Mouse (Mus musculus) Patski (cell line): ENCODE data around the gene Slc35f6. TPM values are rescaled to one million over a fixed set of nuclear protein-coding genes. Genes with fewer than 3 reads are reported as not detected.

Experiments used
- ATAC-seq: fragments of 100-300 bp; one replicate; pipeline ENCODE4 v1.8.0; 2021
- CTCF ChIA-PET: fragments of 350-600 bp; sonication (Branson Sonifier 250); formaldehyde crosslinking; loops from one replicate; lab custom pipeline; 2022; ENCODE audit warnings: inconsistent platforms; lab: Charles Lee
- POLR2A ChIA-PET: fragments of 350-600 bp; sonication (Branson Sonifier 250); formaldehyde crosslinking; loops from one replicate; lab custom pipeline; 2022; ENCODE audit warnings: antibody characterized with exemption, inconsistent platforms; lab: Charles Lee
- DNase-seq: peaks from one replicate; pipeline ENCODE4 v3.0.0-alpha.2; 2011; ENCODE audit warnings: low read depth, low spot score
- H3K27me3 ChIP-seq: fragments of 371-371 bp; one replicate; pipeline ENCODE4 v1.5.1; 2021
- CTCF ChIP-seq: fragments of 100-300 bp; IDR thresholded peaks from one replicate; pipeline ENCODE4 v1.5.1; 2021
- in situ Hi-C: fragments of 300-500 bp; cut with MboI; formaldehyde crosslinking; loops from 3 replicates; pipeline ENCODE4 v1.11.1; 2018; ENCODE audit warnings: low pct_unique_long_range_greater_than_20kb, mixed read lengths
- polyA plus RNA-seq: library from polyadenylated mRNA; unstranded; gene quantifications from one replicate; pipeline ENCODE4 v1.2.3, GENCODE M21; 2021

Slc35f6 gene
- polyA plus RNA-seq, 1 experiment from 2014 or later, result 49.7 TPM

DNA sequence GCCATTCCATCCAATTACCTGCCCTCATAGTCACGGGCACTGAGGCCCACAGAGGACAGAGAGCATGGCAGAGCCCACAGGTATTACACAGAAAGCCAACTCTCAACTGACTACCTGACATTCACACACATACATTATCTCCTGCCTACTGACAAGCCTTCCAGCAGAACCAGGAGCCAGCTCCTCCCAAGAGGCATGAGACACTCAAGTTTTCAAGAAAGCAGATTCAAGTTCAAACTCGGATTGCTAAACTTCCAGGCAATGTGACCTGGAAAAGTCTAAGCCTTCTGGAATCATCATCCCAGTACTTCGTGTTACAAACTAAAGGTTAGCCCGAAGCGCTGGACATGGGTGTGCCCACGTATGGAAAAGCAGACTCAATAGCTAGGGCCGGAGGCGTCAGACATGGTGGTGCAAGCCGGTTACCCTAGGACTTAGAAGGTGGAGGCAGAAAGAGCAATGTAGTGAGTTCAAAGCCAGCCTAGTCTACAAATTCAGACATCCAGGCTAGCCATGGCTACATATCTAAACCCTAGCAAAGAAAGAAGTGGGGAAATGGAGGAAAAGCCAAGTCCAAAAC, 26.4 kb upstream of the Slc35f6 start:
- DNase-seq (no peak), ATAC-seq (no peak)
- H3K27me3 ChIP-seq, result peaks cover 32% of the 10 kb centered on the region
- ChIA-PET CTCF (no interaction called here), POLR2A (no interaction called here)
- in situ Hi-C loops, result no loop called here
- TF ChIP-seq CTCF, result no peak

DNA sequence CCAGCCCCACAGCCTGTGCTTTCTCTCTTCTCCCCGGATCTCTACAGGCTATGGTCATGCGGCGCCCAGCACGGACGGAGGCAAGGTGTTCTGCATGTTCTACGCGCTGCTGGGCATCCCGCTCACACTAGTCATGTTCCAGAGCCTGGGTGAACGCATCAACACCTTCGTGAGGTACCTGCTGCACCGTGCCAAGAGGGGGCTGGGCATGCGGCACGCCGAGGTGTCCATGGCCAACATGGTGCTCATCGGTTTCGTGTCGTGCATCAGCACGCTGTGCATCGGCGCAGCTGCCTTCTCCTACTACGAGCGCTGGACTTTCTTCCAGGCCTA, 25.9 kb upstream of the Slc35f6 start:
- ATAC-seq (no peak), DNase-seq (no peak)
- peaks cover 32% of the 10 kb centered on the region for H3K27me3 ChIP-seq
- TF ChIP-seq CTCF, result no peak
- CTCF ChIA-PET, result no interaction called here
- in situ Hi-C loops, result no loop called here
- POLR2A ChIA-PET, result no interaction called here

DNA sequence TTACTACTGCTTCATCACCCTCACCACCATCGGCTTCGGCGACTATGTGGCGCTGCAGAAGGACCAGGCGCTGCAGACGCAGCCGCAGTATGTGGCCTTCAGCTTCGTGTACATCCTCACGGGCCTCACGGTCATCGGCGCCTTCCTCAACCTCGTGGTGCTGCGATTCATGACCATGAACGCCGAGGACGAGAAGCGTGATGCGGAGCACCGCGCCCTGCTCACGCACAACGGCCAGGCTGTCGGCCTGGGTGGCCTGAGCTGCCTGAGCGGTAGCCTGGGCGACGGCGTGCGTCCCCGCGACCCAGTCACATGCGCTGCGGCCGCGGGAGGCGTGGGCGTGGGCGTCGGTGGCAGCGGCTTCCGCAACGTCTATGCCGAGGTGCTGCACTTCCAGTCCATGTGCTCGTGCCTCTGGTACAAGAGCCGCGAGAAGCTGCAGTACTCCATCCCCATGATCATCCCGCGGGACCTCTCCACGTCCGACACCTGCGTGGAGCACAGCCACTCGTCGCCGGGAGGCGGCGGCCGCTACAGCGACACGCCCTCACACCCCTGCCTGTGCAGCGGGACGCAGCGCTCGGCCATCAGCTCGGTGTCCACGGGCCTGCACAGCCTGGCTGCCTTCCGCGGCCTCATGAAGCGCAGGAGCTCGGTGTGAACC, 25.4 kb upstream of the Slc35f6 start:
- ATAC-seq (no peak), DNase-seq (no peak)
- peaks cover 32% of the 10 kb centered on the region for H3K27me3 ChIP-seq
- TF ChIP-seq CTCF, result no peak
- ChIA-PET POLR2A (no interaction called here), CTCF (no interaction called here)
- in situ Hi-C loops, result no loop called here

DNA sequence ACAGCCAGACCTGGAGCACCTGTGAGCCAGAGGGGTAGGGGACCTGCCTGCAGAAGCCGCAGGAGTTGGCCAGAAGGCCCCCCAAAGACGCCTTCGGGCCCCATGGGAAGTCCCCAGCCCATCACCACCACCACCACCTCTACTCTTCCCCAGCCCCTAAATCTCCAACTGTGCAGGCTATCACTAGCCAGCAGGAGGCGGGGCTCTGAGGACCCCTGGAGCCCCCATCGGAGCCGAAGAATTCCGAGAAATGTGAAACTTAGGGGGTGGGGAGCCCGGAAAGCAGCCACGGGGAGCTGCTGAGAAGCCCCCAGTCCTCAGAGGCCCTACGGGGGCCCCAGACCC, 24.9 kb upstream of the Slc35f6 start:
- H3K27me3 ChIP-seq, result peaks cover 31% of the 10 kb centered on the region
- POLR2A ChIA-PET, result no interaction called here
- DNase-seq, result no peak
- in situ Hi-C loops, result no loop called here
- no peak for ATAC-seq
- CTCF ChIA-PET, result no interaction called here
- no peak for TF ChIP-seq CTCF

DNA sequence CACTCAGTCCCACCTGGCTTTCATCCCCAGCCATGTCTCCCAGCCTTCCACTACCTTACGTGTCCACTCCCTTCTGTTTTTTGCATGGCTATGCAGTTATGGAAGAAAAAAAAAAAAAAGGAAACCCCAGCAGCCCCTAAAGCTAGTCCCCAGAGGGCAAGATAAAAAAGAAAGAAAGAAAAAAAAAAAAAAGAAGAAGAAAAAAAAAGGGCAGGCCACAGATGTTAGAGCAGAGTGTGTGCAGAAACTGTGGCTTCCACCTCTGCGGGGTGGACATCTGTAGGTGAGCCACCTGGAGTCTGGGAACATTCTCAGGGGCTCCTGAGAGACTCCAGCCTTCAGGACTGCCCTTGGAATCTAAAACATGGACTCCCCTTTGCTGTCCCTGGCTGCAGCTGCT, 24.4 kb upstream of the Slc35f6 start:
- no peak for TF ChIP-seq CTCF
- in situ Hi-C loops, result no loop called here
- DNase-seq (no peak), ATAC-seq (no peak)
- CTCF ChIA-PET, result no interaction called here
- POLR2A ChIA-PET, result no interaction called here
- H3K27me3 ChIP-seq, result peaks cover 30% of the 10 kb centered on the region

DNA sequence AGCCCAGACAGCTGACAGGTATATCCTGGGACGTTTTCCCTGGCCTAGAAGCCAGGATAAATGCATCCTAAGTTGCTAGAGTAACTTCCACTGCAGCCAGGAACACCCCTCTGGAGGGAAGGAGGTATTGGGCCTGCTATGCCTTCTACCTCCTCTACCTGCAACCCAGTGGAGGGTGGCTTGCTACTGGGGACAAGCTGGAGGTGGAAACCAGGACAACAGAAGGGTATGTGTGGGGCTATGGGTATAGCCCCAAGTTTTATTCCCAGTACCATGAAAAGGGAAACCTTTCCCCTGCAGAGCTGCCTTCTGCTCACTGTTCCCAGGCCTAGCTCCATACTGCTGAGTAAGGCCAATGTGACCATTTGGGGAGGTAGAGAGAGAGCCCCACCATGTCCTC, 23.4 kb upstream of the Slc35f6 start:
- in situ Hi-C loops, result no loop called here
- DNase-seq, result no peak
- peaks cover 34% of the 10 kb centered on the region for H3K27me3 ChIP-seq
- CTCF ChIA-PET, result no interaction called here
- POLR2A ChIA-PET, result no interaction called here
- no peak for TF ChIP-seq CTCF
- ATAC-seq, result no peak

DNA sequence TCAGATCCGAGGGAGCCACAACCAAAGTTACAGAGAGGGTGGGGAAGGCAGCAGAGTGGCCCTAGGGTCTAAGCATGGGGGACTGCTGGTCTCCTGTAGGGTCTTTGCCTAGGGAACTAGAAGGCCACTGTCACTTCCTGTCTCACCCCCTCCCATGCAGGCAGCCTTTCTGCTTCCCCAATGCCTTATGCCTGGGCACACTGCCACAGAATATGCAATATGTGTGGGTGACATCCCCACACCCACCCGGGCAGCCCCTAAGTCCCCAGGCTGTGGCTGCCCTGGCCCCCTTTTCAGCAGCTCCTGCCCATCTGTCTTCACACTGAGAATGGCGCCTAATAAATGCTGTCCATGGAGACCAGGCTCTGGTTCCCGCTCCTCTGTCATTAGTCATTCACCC, 22.8 kb upstream of the Slc35f6 start:
- in situ Hi-C loops, result loop anchor here (5.0 kb wide), 1 partner anchor 418 kb away; the partner anchor contains the start of gene Adgrf3
- TF ChIP-seq CTCF, result no peak
- ChIA-PET POLR2A (no interaction called here), CTCF (no interaction called here)
- DNase-seq (no peak), ATAC-seq (no peak)
- peaks cover 39% of the 10 kb centered on the region for H3K27me3 ChIP-seq

DNA sequence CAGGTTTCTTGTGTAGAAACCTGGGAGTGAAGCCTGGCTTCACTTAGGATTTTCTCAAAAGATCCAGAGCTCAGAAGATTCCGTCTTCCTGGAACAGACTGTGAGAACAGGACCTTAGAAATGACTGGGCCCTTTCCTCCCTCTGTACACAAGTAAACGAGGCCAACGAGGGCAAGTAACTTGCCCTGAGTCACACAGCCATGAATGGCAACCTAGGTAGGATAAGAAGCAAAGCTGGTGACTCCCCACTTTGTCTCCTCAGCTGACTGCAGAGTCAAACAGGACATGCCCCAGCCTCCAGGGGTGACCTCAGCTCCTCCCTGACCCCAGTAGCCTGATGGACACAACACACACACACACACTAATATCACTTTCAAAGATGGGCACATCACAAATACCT, 22.4 kb upstream of the Slc35f6 start:
- DNase-seq (no peak), ATAC-seq (no peak)
- in situ Hi-C loops, result loop anchor here (5.0 kb wide), 1 partner anchor 418 kb away; the partner anchor contains the start of gene Adgrf3
- TF ChIP-seq CTCF, result no peak
- ChIA-PET POLR2A (no interaction called here), CTCF (no interaction called here)
- H3K27me3 ChIP-seq, result peaks cover 42% of the 10 kb centered on the region

DNA sequence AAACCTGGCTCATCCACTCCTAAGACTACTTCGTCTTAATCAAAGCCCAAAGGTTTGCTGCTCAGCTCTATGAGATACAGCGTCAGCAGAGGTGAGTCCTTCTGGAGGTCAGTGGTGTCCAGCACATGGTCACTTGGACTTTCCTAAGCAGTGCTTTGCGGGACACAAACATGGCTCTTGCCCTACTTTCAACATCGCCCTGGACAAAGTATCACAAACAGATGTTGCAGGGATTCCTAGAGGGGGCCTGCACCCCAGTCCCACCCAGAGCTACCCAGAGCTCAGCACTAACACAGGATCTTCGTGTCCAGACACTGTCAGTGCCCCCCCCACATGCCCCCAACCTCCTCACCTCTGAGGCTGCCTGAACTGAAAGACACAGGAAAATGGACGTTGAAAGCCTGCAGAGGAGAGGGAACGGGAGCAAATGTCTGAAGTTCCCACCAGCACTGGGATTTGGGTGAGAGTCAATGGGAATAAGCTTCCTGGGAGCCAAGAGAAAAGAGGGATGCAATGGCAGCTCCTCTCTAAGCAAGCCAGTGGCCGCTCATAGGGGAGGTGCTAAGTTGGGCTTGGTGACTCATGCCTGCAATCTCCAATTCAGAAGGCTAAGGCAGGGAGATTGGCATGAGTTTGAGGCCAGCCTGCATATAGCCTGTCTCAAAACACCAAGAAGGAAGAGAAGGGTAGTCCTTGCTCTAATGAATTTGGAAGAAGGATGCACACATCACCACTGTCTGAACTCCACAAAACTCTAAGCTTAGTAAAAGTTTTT, 21.2 kb upstream of the Slc35f6 start:
- CTCF ChIA-PET, result interaction anchor here (0.9 kb wide), 1 partner anchor 11 kb away, joined by 5 read pairs; no protein-coding TSS in a partner anchor
- DNase-seq, result no peak
- in situ Hi-C loops, result loop anchor here (5.0 kb wide), 1 partner anchor 419 kb away; the partner anchor contains the start of gene Adgrf3
- H3K27me3 ChIP-seq, result peaks cover 47% of the 10 kb centered on the region
- POLR2A ChIA-PET, result no interaction called here
- no peak for TF ChIP-seq CTCF
- no peak for ATAC-seq

DNA sequence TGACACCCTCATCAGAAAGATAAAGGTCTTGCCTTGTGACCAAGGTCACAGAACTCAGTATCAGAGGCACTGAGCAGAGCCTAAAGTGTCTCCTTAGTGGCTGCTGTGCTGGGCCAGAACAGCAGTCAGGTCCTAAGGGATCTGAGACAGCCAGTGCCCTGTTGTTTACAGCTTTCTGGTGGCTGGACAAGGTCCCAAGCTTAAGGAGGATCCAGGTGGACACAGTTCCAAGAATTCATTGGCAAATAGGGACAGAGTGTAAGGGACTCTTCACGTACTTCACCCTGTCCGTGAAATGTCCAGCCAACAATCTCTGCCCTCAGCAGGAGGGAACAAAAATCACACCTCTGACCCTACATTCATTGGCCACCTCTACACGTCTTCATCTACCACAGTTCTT, 19.2 kb upstream of the Slc35f6 start:
- DNase-seq (no peak), ATAC-seq (no peak)
- TF ChIP-seq CTCF, result no peak
- peaks cover 38% of the 10 kb centered on the region for H3K27me3 ChIP-seq
- in situ Hi-C loops, result loop anchor here (5.0 kb wide), 1 partner anchor 421 kb away; the partner anchor contains the start of gene Adgrf3
- ChIA-PET CTCF (interaction anchor here (1.1 kb wide), 1 partner anchor 204 kb away, joined by 3 read pairs; no protein-coding TSS in a partner anchor), POLR2A (interaction anchor here (0.8 kb wide), 1 partner anchor 151 kb away, joined by 3 read pairs; no protein-coding TSS in a partner anchor)

DNA sequence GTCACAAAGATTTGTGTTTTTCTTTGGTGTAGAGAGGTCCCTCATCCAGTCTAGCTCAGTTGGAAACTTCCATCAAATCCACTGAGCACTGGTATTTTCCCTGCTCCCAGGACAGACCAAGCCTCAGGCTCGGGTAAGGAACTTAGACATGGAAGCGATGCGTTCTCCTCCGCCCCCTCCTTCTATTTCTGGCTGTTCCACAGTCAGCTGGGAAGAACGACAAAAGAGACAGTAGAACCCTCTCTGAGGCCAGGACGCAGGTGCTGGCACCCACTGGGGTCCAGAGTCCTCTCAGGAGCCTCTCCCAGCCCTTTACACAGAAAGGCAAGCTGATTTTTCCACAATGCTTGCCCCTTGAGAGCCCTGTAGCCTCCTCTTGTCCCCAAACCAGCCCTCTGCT, 17.3 kb upstream of the Slc35f6 start:
- ATAC-seq (no peak), DNase-seq (no peak)
- CTCF ChIA-PET, result no interaction called here
- peaks cover 29% of the 10 kb centered on the region for H3K27me3 ChIP-seq
- in situ Hi-C loops, result no loop called here
- POLR2A ChIA-PET, result no interaction called here
- TF ChIP-seq CTCF, result no peak
